Mouse (Mus musculus): ENCODE measurements around the gene Plekha6. TPM values are rescaled to one million over a fixed set of nuclear protein-coding genes. Genes with fewer than 3 reads are reported as not detected.
A peak's percentile ranks its signal among the peaks of the same experiment; 100 is the strongest.

Gene Plekha6
- total RNA-seq, 1 experiment from 2014 or later, result 3.5 TPM

- no peak for ATAC-seq (ENCODE audit: extremely low read depth, insufficient number of reproducible peaks, low FRiP score, poor library complexity, severe bottlenecking)
Measured at GRCm38 (mm10) chr1:133228809-133229487, 64.9 kb downstream of the Plekha6 start.

DNA sequence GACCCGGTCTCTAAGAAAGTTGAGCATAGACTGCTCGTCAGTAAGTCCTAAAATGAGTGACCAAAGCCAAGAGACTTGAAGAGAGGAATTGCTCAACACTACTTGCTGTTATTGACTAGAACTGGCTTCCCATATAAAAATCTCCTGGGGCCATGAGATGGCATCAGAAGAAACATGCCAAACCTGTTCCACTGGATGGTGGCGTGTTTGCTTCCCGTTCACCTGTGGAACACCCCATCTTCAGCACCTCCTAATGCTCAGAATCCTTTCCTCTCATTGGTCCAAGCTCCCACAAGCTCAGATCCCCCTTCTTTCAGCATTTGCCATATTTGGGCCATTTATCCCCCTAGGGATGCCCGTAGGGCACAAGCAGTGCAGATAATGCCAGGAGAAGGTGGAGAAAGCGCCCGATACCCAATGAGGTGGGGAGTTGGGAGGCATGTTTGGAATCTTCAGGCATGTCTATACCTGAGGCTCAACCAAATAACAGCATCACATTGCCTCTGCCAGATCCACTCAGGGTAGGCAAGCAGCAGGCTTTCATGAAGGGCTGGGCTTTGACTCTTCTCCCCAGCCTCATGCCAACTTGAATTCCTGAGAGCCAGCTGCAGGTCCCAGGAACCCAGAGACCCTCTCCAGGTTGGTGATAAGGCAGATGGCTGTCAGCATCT is 67.6 kb downstream of the Plekha6 start:
- ATAC-seq (ENCODE audit: extremely low read depth, insufficient number of reproducible peaks, low FRiP score, poor library complexity, severe bottlenecking), result no peak

- no peak for ATAC-seq (ENCODE audit: extremely low read depth, insufficient number of reproducible peaks, low FRiP score, poor library complexity, severe bottlenecking)
Measured at GRCm38 (mm10) chr1:133235909-133236308, 71.9 kb downstream of the Plekha6 start.

GRCm38 (mm10) chr1:133236693-133237440 is 72.9 kb downstream of the Plekha6 start:
- no peak for ATAC-seq (ENCODE audit: extremely low read depth, insufficient number of reproducible peaks, low FRiP score, poor library complexity, severe bottlenecking)

DNA sequence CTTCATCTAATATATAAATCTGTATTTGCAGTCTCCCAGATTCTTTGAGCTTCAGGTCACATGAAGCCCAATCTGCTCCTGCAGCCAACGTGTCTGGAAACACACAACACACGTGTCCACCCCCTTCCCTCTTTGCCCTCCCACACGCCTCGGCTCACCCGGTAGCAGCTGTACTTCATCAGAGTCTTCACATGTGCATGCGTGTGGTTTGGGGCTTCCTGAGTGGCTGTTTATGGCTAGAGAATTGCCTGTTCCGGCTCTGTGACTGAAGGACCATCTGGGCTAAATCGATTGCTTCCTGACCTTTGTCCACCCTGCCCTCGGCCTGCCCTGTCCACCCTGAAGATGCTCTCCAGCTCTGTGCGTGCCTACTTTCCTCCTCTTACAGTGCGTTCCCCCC is 73.7 kb downstream of the Plekha6 start:
- peak; percentile 46; the same call in 1 of the 2 replicates for ATAC-seq (ENCODE audit: extremely low read depth, insufficient number of reproducible peaks, low FRiP score, poor library complexity, severe bottlenecking)

GRCm38 (mm10) chr1:133239121-133239812 is 75.3 kb downstream of the Plekha6 start:
- ATAC-seq (ENCODE audit: extremely low read depth, insufficient number of reproducible peaks, low FRiP score, poor library complexity, severe bottlenecking), result no peak

DNA sequence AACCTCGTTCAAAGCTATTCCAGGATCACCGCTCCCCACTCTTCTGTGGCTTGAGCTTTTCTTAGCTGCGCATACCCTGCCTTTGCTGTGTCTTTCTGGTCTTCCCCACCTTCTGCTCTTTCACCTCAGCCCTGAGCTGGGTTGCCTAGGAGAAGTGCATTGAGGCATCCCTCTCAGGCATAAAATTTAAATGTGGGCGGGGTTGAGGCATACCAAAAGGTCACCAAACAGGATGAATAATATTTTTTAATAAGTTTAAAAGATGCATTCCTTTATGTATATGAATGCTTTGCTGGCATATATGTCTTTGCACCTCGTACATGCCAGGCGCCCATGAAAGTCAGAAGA is 75.8 kb downstream of the Plekha6 start:
- no peak for ATAC-seq (ENCODE audit: extremely low read depth, insufficient number of reproducible peaks, low FRiP score, poor library complexity, severe bottlenecking)

DNA sequence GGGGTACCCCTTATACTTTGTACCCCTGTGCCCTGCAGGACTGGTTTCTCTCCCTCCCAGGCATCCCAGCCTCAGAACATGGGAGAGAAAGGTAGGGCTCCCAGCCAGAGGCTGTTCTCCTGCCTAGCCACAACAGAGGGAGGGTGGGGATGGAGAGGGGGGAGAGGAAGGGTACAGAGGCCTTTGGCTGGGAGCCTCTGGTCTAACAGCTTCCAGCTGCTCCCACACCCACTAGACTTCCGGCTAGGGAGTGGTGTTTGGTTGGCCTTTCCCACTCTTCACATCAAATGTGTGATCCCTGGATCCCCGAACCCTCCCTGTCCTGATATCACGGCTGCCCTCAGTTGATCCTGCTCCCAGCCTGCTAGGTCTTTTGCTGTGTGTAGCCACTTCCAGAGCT is 76.9 kb downstream of the Plekha6 start:
- ATAC-seq (ENCODE audit: extremely low read depth, insufficient number of reproducible peaks, low FRiP score, poor library complexity, severe bottlenecking), result no peak

DNA sequence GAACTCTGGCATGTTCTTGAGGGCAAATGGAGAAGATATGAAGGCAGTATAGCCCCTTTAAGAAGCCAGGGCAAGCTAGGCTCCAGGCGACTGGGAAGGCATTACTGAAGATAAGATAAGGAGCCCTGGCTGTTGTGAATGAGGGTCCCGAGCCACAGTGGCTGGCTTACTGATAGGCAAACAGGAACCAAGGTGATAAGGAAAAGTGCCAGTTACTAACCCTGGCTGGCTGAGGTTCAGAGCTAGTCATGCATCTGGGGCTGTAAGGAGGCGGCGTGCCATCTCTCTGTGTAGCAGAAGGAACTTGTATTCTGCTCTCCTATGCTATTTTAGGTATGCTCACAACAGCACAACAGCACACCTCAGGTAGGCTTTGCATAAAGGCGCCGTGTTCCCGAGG is 80.7 kb downstream of the Plekha6 start:
- ATAC-seq (ENCODE audit: extremely low read depth, insufficient number of reproducible peaks, low FRiP score, poor library complexity, severe bottlenecking), result no peak

DNA sequence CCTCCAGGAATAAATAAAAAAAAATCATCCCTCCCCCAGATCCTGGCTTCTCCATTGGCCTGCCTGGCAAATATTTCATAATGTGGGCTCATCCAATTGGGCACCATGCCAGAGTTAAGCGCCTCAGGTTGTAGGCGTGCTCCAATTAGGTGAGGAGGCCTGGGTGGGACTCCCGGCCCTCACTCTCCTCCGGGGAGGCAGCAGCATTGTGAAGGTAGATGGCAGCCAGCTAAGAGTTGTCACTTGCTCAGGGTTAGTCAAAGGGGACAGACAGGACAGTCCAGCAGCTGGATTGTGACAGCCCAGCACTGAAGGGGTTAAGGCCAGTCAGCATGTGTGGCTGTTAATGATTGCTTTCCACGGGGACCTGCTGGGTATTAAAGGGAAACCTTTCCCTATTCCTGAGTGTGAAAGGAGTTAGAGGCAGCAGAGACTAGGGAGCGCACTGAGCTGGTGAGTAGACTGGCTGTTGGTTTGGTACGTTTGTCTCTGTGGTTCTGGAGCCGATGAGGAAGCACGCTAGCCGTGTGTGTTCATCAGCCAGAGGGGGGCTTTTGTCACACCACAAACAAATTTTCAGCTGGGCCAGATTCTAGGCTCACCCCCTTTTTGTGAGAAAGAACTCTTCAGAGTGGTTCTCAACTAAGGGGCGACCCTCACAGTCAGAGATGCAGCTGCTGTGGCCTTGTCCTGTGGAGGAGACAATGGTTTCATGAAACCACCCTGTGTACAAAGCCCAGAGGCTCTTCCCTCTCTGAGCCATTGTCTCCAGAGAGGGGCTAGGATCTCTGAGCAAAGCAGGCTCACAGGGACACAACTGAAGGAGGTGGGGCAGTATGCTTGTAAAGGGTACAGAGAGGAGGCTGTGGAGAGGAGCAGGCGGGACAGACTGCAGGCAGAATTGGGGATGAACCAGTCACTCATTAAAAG is 81.9 kb downstream of the Plekha6 start:
- no peak for ATAC-seq (ENCODE audit: extremely low read depth, insufficient number of reproducible peaks, low FRiP score, poor library complexity, severe bottlenecking)

DNA sequence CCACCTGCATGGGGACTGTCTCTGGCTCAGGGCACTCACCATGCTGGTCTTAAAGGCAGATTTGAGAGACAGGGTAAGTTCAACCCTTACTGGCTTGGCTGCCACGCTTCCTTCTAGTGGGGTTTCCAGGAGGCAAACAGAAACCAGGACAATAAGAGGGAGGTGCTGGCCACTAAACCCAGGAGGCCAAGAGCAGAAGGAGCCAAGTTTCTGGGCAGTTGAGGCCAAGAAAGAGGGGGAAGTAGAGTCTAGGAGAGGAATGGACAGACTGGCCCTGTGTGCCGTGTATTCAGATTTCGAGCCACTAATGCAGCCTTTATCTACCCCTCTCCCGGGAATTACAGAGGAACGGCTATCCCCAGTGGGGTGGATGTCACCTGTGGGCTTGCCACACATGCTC is 83.2 kb downstream of the Plekha6 start:
- no peak for ATAC-seq (ENCODE audit: extremely low read depth, insufficient number of reproducible peaks, low FRiP score, poor library complexity, severe bottlenecking)

- no peak for ATAC-seq (ENCODE audit: extremely low read depth, insufficient number of reproducible peaks, low FRiP score, poor library complexity, severe bottlenecking)
Measured at GRCm38 (mm10) chr1:133250761-133251160, 86.8 kb downstream of the Plekha6 start.

- no peak for ATAC-seq (ENCODE audit: extremely low read depth, insufficient number of reproducible peaks, low FRiP score, poor library complexity, severe bottlenecking)
Measured at GRCm38 (mm10) chr1:133251625-133252034, 87.6 kb downstream of the Plekha6 start.

- ATAC-seq (ENCODE audit: extremely low read depth, insufficient number of reproducible peaks, low FRiP score, poor library complexity, severe bottlenecking), result no peak
Measured at GRCm38 (mm10) chr1:133252251-133252650, 88.2 kb downstream of the Plekha6 start.

- ATAC-seq (ENCODE audit: extremely low read depth, insufficient number of reproducible peaks, low FRiP score, poor library complexity, severe bottlenecking), result no peak
Measured at GRCm38 (mm10) chr1:133252801-133253531, 89.0 kb downstream of the Plekha6 start.

- ATAC-seq (ENCODE audit: extremely low read depth, insufficient number of reproducible peaks, low FRiP score, poor library complexity, severe bottlenecking), result no peak
Measured at GRCm38 (mm10) chr1:133253532-133253866, 89.5 kb downstream of the Plekha6 start.

DNA sequence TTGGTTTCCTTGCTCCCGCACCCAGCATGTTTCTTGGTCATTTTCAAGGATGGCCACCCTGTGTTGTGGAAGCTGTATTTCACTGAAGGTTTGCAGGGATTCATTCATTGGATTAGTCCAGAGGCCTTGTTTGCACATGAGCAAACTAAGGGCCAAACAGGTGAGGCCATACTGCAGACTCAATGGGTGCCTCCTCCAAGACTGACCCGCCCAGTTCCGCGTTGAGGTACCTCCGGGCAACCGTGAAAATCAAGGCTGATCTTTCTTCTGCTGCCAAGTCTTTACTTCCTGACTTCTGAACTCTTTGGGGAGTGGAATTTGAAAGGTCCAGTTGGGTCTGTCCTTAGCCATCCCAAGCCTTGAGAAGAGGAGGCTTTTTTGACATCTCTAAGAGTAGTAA is 90.2 kb downstream of the Plekha6 start:
- no peak for ATAC-seq (ENCODE audit: extremely low read depth, insufficient number of reproducible peaks, low FRiP score, poor library complexity, severe bottlenecking)

Measured in neutrophil, adult 5-6 weeks (primary cell).